ENCODE assay signal across 20 mouse cellular contexts in genomic region chr6:51258304-51258703, GRCm38 (mm10).
A peak's percentile ranks its signal among the peaks of the same experiment; 100 is the strongest.
DNase-seq lines count a peak whose midpoint lies in the region; ATAC-seq and TF ChIP-seq lines count a peak whose summit lies in the region.
"Had no signal": no experiment of that assay in that cellular context is flagged by ENCODE, and none has a peak within 500 bp of the region (broad histone marks: within the 10 kb centered on the region; RNA-seq: fewer than 3 reads in every experiment).

No protein-coding gene starts in this region.

- no peak for TF ChIP-seq CTCF in liver, postnatal 0 days (IDR thresholded peaks at IDR 0.05; ENCODE audit: low read depth)

- intact Hi-C loops in heart, postnatal 25 days (cut with DNase I), result no loop called here

- H3K27me3 ChIP-seq in heart, embryonic 12.5 days (replicated peaks), result no peaks in the 10 kb centered on the region
- no peaks in the 10 kb centered on the region for H3K27me3 ChIP-seq in liver, embryonic 11.5 days (replicated peaks; ENCODE audit: control insufficient read depth, insufficient read depth, low read length)
- no peaks in the 10 kb centered on the region for H3K27me3 ChIP-seq in liver, postnatal 0 days (ENCODE audit: insufficient read depth, low read length)
- H3K27me3 ChIP-seq: embryonic facial prominence, embryonic 13.5 days; forebrain, embryonic 12.5 days; heart, embryonic 13.5 days had no signal

- H3K4me1 ChIP-seq in heart, embryonic 12.5 days (replicated peaks), result peaks cover 13% of the 10 kb centered on the region
- peaks cover 12% of the 10 kb centered on the region for H3K4me1 ChIP-seq in liver, embryonic 11.5 days (replicated peaks; ENCODE audit: control insufficient read depth, insufficient read depth, low read length)
- H3K4me1 ChIP-seq in liver, postnatal 0 days (ENCODE audit: insufficient read depth), result no peaks in the 10 kb centered on the region
- H3K4me1 ChIP-seq: forebrain, embryonic 12.5 days had no signal

- H3K36me3 ChIP-seq in heart, embryonic 12.5 days, result no peaks in the 10 kb centered on the region
- no peaks in the 10 kb centered on the region for H3K36me3 ChIP-seq in liver, embryonic 11.5 days (ENCODE audit: control insufficient read depth, insufficient read depth, low read length)
- H3K36me3 ChIP-seq in liver, postnatal 0 days (replicated peaks; ENCODE audit: insufficient read depth, low read length), result no peaks in the 10 kb centered on the region
- H3K36me3 ChIP-seq: embryonic facial prominence, embryonic 13.5 days; forebrain, embryonic 12.5 days; heart, embryonic 13.5 days had no signal

- WGBS in heart, embryonic 12.5 days, result 53% methylated on average over 2 of the region's 2 CpGs
- 36% methylated on average over 2 of the region's 2 CpGs for WGBS in liver, embryonic 11.5 days
- 40% methylated on average over 2 of the region's 2 CpGs for WGBS in liver, postnatal 0 days (ENCODE audit: insufficient replicate concordance)

- DNase-seq in heart, postnatal 25 days (ENCODE audit: low spot score), result no peak
- no peak for DNase-seq in liver, embryonic 11.5 days (ENCODE audit: low spot score)
- no peak for DNase-seq in liver, postnatal 0 days
- DNase-seq in yolk sac, embryonic 10.5 days (ENCODE audit: low spot score), result no peak
- no peak for DNase-seq in adrenal gland, adult 18-20 months (ENCODE audit: low spot score in 2 of 2)
- DNase-seq: adrenal gland, postnatal 14 days; cerebellum, adult 11-12 months; cerebellum, adult 9-10 months; cerebellum, postnatal 25 days; gastrocnemius, postnatal 10 days; heart, adult 2 months; heart, postnatal 14 days had no signal

- no peaks in the 10 kb centered on the region for H3K9me3 ChIP-seq in heart, embryonic 12.5 days (replicated peaks)
- no peaks in the 10 kb centered on the region; the same call in 1 of the 2 replicates for H3K9me3 ChIP-seq in liver, embryonic 11.5 days (ENCODE audit: control insufficient read depth, low read length)
- 0 out of 2 replicates have a peak, but pooled peaks cover 3% of the 10 kb centered on the region for H3K9me3 ChIP-seq in liver, postnatal 0 days (ENCODE audit: low read length)
- H3K9me3 ChIP-seq: forebrain, embryonic 12.5 days had no signal

- H3K9ac ChIP-seq in heart, embryonic 12.5 days, result no peak overlapping the region
- H3K9ac ChIP-seq in liver, embryonic 11.5 days (ENCODE audit: low read depth, low read length), result no peak overlapping the region
- no peak overlapping the region for H3K9ac ChIP-seq in liver, postnatal 0 days (replicated peaks)
- H3K9ac ChIP-seq: embryonic facial prominence, embryonic 13.5 days; forebrain, embryonic 12.5 days; heart, embryonic 13.5 days had no signal

- TF ChIP-seq EP300 in liver, postnatal 0 days (IDR thresholded peaks at IDR 0.05; ENCODE audit: low read depth), result no peak

- H3K27ac ChIP-seq in heart, embryonic 12.5 days (ENCODE audit: poor library complexity, severe bottlenecking), result no peak overlapping the region
- H3K27ac ChIP-seq in liver, embryonic 11.5 days (ENCODE audit: low read depth, low read length), result no peak overlapping the region
- H3K27ac ChIP-seq in liver, postnatal 0 days (ENCODE audit: low read depth), result no peak overlapping the region
- H3K27ac ChIP-seq: embryonic facial prominence, embryonic 13.5 days; forebrain, embryonic 12.5 days; heart, adult 2 months; heart, embryonic 13.5 days had no signal

- no peak overlapping the region for H3K4me3 ChIP-seq in heart, embryonic 12.5 days
- no peak overlapping the region for H3K4me3 ChIP-seq in liver, embryonic 11.5 days (ENCODE audit: low read depth, low read length)
- H3K4me3 ChIP-seq in liver, postnatal 0 days (ENCODE audit: low read depth, low read length), result no peak overlapping the region
- H3K4me3 ChIP-seq: embryonic facial prominence, embryonic 13.5 days; forebrain, embryonic 12.5 days; heart, adult 2 months; heart, embryonic 13.5 days had no signal

- peak; percentile 66 for ATAC-seq in heart, embryonic 12.5 days (ENCODE audit: insufficient number of reproducible peaks, low FRiP score)
- ATAC-seq in liver, embryonic 11.5 days (replicated peaks; ENCODE audit: low FRiP score), result no peak
- no peak for ATAC-seq in liver, postnatal 0 days
- peak; percentile 95 for ATAC-seq in common myeloid progenitor, adult 5-6 weeks (replicated peaks; ENCODE audit: low read depth, poor library complexity, severe bottlenecking)
- ATAC-seq: forebrain, embryonic 16.5 days; hindbrain, embryonic 16.5 days; inflammation-experienced regulatory T-cells, adult 6 months had no signal

- no peak overlapping the region for H3K4me2 ChIP-seq in heart, embryonic 12.5 days
- H3K4me2 ChIP-seq in liver, embryonic 11.5 days, result peak overlapping the region; percentile 19; the same call in 1 of the 2 replicates
- no peak overlapping the region for H3K4me2 ChIP-seq in liver, postnatal 0 days (ENCODE audit: low read depth, low read length)
- H3K4me2 ChIP-seq: embryonic facial prominence, embryonic 13.5 days; forebrain, embryonic 12.5 days; heart, embryonic 13.5 days had no signal

Comparison
In these comparisons a context has a peak if more than half of its experiments do, and no peak if none do; other contexts are left out.
1. ATAC-seq: peak in heart, embryonic 12.5 days (single experiment) and common myeloid progenitor, adult 5-6 weeks (single experiment); none in liver, embryonic 11.5 days (single experiment) and liver, postnatal 0 days (single experiment).